Mouse (Mus musculus) myocyte (in vitro differentiated cells): ENCODE results near the gene Pak3. TPM values are rescaled to one million over a fixed set of nuclear protein-coding genes. Genes with fewer than 3 reads are reported as not detected.

ENCODE experiments used
- H3K27me3 ChIP-seq: one replicate; pipeline ENCODE4 v1.6.1; 2011; ENCODE audit not compliant: control insufficient read depth, insufficient read depth, insufficient read length
- H3K36me3 ChIP-seq: one replicate; pipeline ENCODE4 v1.6.1; 2011; ENCODE audit not compliant: control insufficient read depth, insufficient read depth
- H3K4me2 ChIP-seq: one replicate; pipeline ENCODE4 v1.6.1; 2011; ENCODE audit warnings: low read depth, control low read depth
- H3K4me3 ChIP-seq: one replicate; pipeline ENCODE4 v1.5.1; 2011; ENCODE audit warnings: mild to moderate bottlenecking, control low read depth, moderate library complexity
- H3K79me2 ChIP-seq: one replicate; pipeline ENCODE4 v1.6.1; 2011; ENCODE audit not compliant: control insufficient read depth, insufficient read depth
- H3ac ChIP-seq: one replicate; pipeline ENCODE4 v1.6.1; 2011; ENCODE audit not compliant: control insufficient read depth, insufficient read length
- CEBPB ChIP-seq: IDR thresholded peaks from 2 replicates; pipeline ENCODE4 v1.6.1; 2011; ENCODE audit warnings: mild to moderate bottlenecking, moderate library complexity; ENCODE audit not compliant: poor library complexity, insufficient read depth, severe bottlenecking
- E2F4 ChIP-seq: IDR thresholded peaks from one replicate; pipeline ENCODE4 v1.6.1; 2011; ENCODE audit warnings: mild to moderate bottlenecking, control low read depth, moderate library complexity; ENCODE audit not compliant: insufficient read depth
- MAX ChIP-seq: IDR thresholded peaks from one replicate; pipeline ENCODE4 v1.6.1; 2011; ENCODE audit warnings: low read depth, mild to moderate bottlenecking, control low read depth
- MYOD1 ChIP-seq, 3 experiments: IDR thresholded peaks; one replicate each; pipeline ENCODE4 v1.6.1; 2011; ENCODE audit warnings: control low read depth in 2 of 3, low read depth in 2 of 3, mild to moderate bottlenecking in 2 of 3, moderate library complexity in 1 of 3; ENCODE audit not compliant: insufficient read length in 2 of 3, control insufficient read depth in 1 of 3
- MYOG ChIP-seq, 3 experiments: IDR thresholded peaks; one replicate each; pipeline ENCODE4 v1.6.1; 2011; ENCODE audit warnings: control low read depth in 2 of 3, low read depth in 2 of 3, mild to moderate bottlenecking in 2 of 3; ENCODE audit not compliant: insufficient read length in 2 of 3, control insufficient read depth in 1 of 3, insufficient read depth in 1 of 3
- POLR2A ChIP-seq: IDR thresholded peaks from one replicate; pipeline ENCODE4 v1.6.1; 2011; ENCODE audit warnings: low read depth, mild to moderate bottlenecking, control low read depth, moderate library complexity; ENCODE audit not compliant: insufficient read length
- POLR2AphosphoS2 ChIP-seq: IDR thresholded peaks from one replicate; pipeline ENCODE4 v1.6.1; 2011; ENCODE audit warnings: low read depth, control low read depth; ENCODE audit not compliant: insufficient read length
- REST ChIP-seq: IDR thresholded peaks from one replicate; pipeline ENCODE4 v1.6.1; 2011; ENCODE audit warnings: mild to moderate bottlenecking, control low read depth, moderate library complexity; ENCODE audit not compliant: insufficient read depth, insufficient read length
- SRF ChIP-seq: IDR thresholded peaks from one replicate; pipeline ENCODE4 v1.6.1; 2011; ENCODE audit warnings: low read depth; ENCODE audit not compliant: control insufficient read depth, insufficient read length
- TCF12 ChIP-seq: IDR thresholded peaks from one replicate; pipeline ENCODE4 v1.6.1; 2011; ENCODE audit warnings: mild to moderate bottlenecking, control low read depth; ENCODE audit not compliant: poor library complexity, insufficient read depth, severe bottlenecking
- TCF3 ChIP-seq: IDR thresholded peaks from one replicate; pipeline ENCODE4 v1.6.1; 2011; ENCODE audit warnings: low read depth, control low read depth; ENCODE audit not compliant: insufficient read length
- USF1 ChIP-seq: IDR thresholded peaks from one replicate; pipeline ENCODE4 v1.6.1; 2011; ENCODE audit warnings: low read depth, mild to moderate bottlenecking, control low read depth, moderate library complexity
- polyA plus RNA-seq: library from polyadenylated mRNA; unstranded; fragments of >200 nt; fragmentation: generic; extraction: Trizol; gene quantifications from one replicate; pipeline ENCODE4 v1.2.1, GENCODE M21; 2012; ENCODE audit warnings: missing spikeins

Pak3 gene
- polyA plus RNA-seq, 1 experiment = 0.55 TPM

GRCm38 (mm10) chrX:143736035-143736434 lies 217.6 kb downstream of the Pak3 start:
- no peaks in the 10 kb centered on the region for H3K36me3 ChIP-seq
- H3K4me2 ChIP-seq = no peak overlapping the region
- no peak overlapping the region for H3ac ChIP-seq
- H3K4me3 ChIP-seq = no peak overlapping the region
- TF ChIP-seq E2F4 = no peak
- no peak for TF ChIP-seq USF1
- no peak for TF ChIP-seq TCF12
- no peak for TF ChIP-seq CEBPB
- no peak for TF ChIP-seq MYOD1 (IDR thresholded peaks at IDR 0.05; ENCODE audit: control insufficient read depth in 1 of 3, insufficient read length in 2 of 3, low read depth in 2 of 3)
- TF ChIP-seq MYOG (IDR thresholded peaks at IDR 0.05; ENCODE audit: control insufficient read depth in 1 of 3, insufficient read depth in 1 of 3, insufficient read length in 2 of 3, low read depth in 2 of 3) = no peak
- no peak for TF ChIP-seq SRF
- no peak for TF ChIP-seq REST
- TF ChIP-seq POLR2A = no peak
- no peaks in the 10 kb centered on the region for H3K79me2 ChIP-seq
- no peaks in the 10 kb centered on the region for H3K27me3 ChIP-seq

- no peaks in the 10 kb centered on the region for H3K27me3 ChIP-seq
- H3K4me2 ChIP-seq = no peak overlapping the region
- no peak for TF ChIP-seq MYOG (IDR thresholded peaks at IDR 0.05; ENCODE audit: control insufficient read depth in 1 of 3, insufficient read depth in 1 of 3, insufficient read length in 2 of 3, low read depth in 2 of 3)
- TF ChIP-seq TCF3 = no peak
Observed at GRCm38 (mm10) chrX:143739171-143739570, 220.8 kb downstream of the Pak3 start.

GRCm38 (mm10) chrX:143762556-143762955 lies 244.2 kb downstream of the Pak3 start:
- H3K36me3 ChIP-seq = no peaks in the 10 kb centered on the region

More at GRCm38 (mm10) chrX:143739171-143739570, 220.8 kb downstream of the Pak3 start:
- Histone ChIP-seq H3K4me3 (no peak overlapping the region), H3K79me2 (no peaks in the 10 kb centered on the region), H3K36me3 (no peaks in the 10 kb centered on the region), H3ac (no peak overlapping the region)

GRCm38 (mm10) chrX:143815948-143816347 lies 297.6 kb downstream of the Pak3 start:
- H3K4me3 ChIP-seq = no peak overlapping the region
- H3K27me3 ChIP-seq = no peaks in the 10 kb centered on the region
- H3K4me2 ChIP-seq = no peak overlapping the region
- no peak overlapping the region for H3ac ChIP-seq
- H3K36me3 ChIP-seq = no peaks in the 10 kb centered on the region
- TF ChIP-seq TCF12 (no peak), CEBPB (no peak), POLR2AphosphoS2 (no peak), SRF (no peak)
- H3K79me2 ChIP-seq = no peaks in the 10 kb centered on the region

More at GRCm38 (mm10) chrX:143762556-143762955, 244.2 kb downstream of the Pak3 start:
- H3K79me2 ChIP-seq = no peaks in the 10 kb centered on the region
- no peak for TF ChIP-seq TCF3
- no peak for TF ChIP-seq REST
- no peak for TF ChIP-seq SRF
- no peak for TF ChIP-seq CEBPB
- TF ChIP-seq E2F4 = no peak
- TF ChIP-seq MYOD1 (IDR thresholded peaks at IDR 0.05; ENCODE audit: control insufficient read depth in 1 of 3, insufficient read length in 2 of 3, low read depth in 2 of 3) = no peak
- no peak for TF ChIP-seq TCF12
- no peaks in the 10 kb centered on the region for H3K27me3 ChIP-seq
- H3K4me3 ChIP-seq = no peak overlapping the region
- H3ac ChIP-seq = no peak overlapping the region
- H3K4me2 ChIP-seq = no peak overlapping the region

DNA sequence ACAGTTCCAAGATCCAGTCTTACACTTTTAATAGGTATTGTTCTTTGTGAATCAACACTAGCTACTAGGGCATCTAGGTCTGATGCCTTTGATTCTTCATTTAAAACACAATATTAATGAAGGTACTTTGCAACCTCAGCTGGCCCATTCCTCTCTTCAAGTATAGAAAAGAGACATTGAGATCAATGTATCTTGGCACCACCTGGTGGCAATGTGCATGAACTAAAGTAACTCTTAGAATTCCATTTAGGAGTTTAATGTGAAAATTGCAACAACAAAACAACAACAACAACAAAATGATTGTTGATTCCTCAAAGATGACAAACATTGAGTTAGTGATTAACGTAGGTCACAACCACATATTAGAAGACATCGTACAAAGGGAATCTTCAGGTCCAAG lies 300.6 kb downstream of the Pak3 start:
- TF ChIP-seq USF1 (no peak), REST (no peak), MYOG (IDR thresholded peaks at IDR 0.05; ENCODE audit: control insufficient read depth in 1 of 3, insufficient read depth in 1 of 3, insufficient read length in 2 of 3, low read depth in 2 of 3) (no peak), MAX (no peak), TCF12 (no peak), SRF (no peak), CEBPB (no peak), TCF3 (no peak), E2F4 (no peak), MYOD1 (IDR thresholded peaks at IDR 0.05; ENCODE audit: control insufficient read depth in 1 of 3, insufficient read length in 2 of 3, low read depth in 2 of 3) (no peak), POLR2A (no peak), POLR2AphosphoS2 (no peak)
- H3ac ChIP-seq = no peak overlapping the region
- no peak overlapping the region for H3K4me2 ChIP-seq
- H3K79me2 ChIP-seq = no peaks in the 10 kb centered on the region
- H3K27me3 ChIP-seq = no peaks in the 10 kb centered on the region
- H3K4me3 ChIP-seq = no peak overlapping the region
- no peaks in the 10 kb centered on the region for H3K36me3 ChIP-seq
